Mouse (Mus musculus) small intestine, adult 2 months (tissue): Measurements from ENCODE around the gene Tsr2. TPM values are rescaled to one million over a fixed set of nuclear protein-coding genes. Genes with fewer than 3 reads are reported as not detected.

Experiments used
- H3K27ac ChIP-seq: fragments of 200-500 bp; 2 replicates; pipeline ENCODE4 v1.5.1; 2012; ENCODE audit warnings: low read depth, low read length, control low read depth, inconsistent platforms; ENCODE audit not compliant: insufficient read depth
- H3K27me3 ChIP-seq: fragments of 200-500 bp; 2 replicates; pipeline ENCODE4 v1.6.1; 2012; ENCODE audit warnings: mild to moderate bottlenecking, moderate library complexity, low read length, inconsistent platforms; ENCODE audit not compliant: control insufficient read depth, insufficient read depth
- H3K36me3 ChIP-seq: fragments of 200-500 bp; 2 replicates; pipeline ENCODE4 v1.6.1; 2012; ENCODE audit warnings: mild to moderate bottlenecking, low read length, control low read depth, inconsistent platforms; ENCODE audit not compliant: control insufficient read depth, insufficient read depth
- H3K4me1 ChIP-seq: fragments of 200-500 bp; 2 replicates; pipeline ENCODE4 v1.6.1; 2012; ENCODE audit warnings: low read length, inconsistent platforms, mixed read lengths; ENCODE audit not compliant: control insufficient read depth, insufficient read depth, insufficient read length
- H3K4me3 ChIP-seq: fragments of 200-500 bp; 2 replicates; pipeline ENCODE4 v1.5.1; 2012; ENCODE audit warnings: low read depth, mild to moderate bottlenecking, control low read depth, inconsistent platforms, low read length, moderate library complexity
- CTCF ChIP-seq: fragments of 200-500 bp; IDR thresholded peaks from 2 replicates; pipeline ENCODE4 v1.5.1; 2012; ENCODE audit warnings: low read depth, mild to moderate bottlenecking, control low read depth, inconsistent platforms, low read length, moderate library complexity, mixed read lengths; ENCODE audit not compliant: insufficient replicate concordance, insufficient read length; ENCODE audit errors: extremely low read depth
- POLR2A ChIP-seq: fragments of 200-500 bp; IDR thresholded peaks from 2 replicates; pipeline ENCODE4 v1.6.1; 2012; ENCODE audit warnings: low read depth, mild to moderate bottlenecking, control low read depth, inconsistent platforms, low read length, moderate library complexity
- WGBS: fragments of 180-500 bp; shearing (Covaris S2); methylation state at CpG from one replicate; pipeline ENCODE4 v1.1.7; 2018; 5-methylcytosine and 5-hydroxymethylcytosine counted together
- polyA plus RNA-seq: library from polyadenylated mRNA; depleted of rRNA; stranded (reverse); fragments of >200 nt; gene quantifications from 2 replicates; pipeline ENCODE4 v1.2.3, GENCODE M21; 2012

Gene Tsr2
- polyA plus RNA-seq, 1 experiment, result 0.98 TPM

DNA sequence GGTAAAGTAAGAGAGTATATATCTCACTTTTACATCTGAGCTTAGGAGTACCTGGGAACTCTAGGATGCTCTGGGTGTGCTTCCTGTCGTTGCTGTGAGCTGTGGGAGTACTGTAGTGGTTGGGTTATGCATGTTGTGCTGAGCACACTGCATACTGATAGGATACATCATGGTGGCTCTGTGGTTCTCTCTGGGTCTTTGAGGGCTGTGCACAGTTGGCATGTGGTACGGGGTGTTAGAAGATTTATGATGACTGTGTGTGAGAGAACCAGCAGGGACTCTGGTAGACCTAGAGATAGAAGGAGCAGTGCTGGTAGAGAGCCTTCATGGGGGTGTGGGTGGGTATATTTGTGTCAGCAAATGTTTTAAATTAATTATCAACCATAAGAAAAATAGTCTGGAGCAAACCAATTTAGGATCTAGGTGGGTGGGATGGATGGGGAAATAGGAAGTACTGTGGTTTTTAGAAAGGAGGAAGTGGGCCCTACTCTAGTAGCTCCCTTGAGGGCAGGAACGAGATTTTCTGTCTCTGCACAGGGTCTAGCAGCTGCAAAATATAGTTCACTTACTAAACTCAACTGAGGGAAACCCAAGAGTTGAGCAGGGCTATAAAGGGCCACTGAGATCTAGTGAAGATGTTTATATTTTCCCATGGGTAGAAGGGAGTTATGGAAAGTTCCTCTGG lies 34.6 kb downstream of the Tsr2 start:
- H3K36me3 ChIP-seq, result no peaks in the 10 kb centered on the region
- no peaks in the 10 kb centered on the region for H3K27me3 ChIP-seq
- no peaks in the 10 kb centered on the region for H3K4me1 ChIP-seq
- no peak overlapping the region for H3K27ac ChIP-seq
- TF ChIP-seq POLR2A, result no peak
- TF ChIP-seq CTCF, result no peak
- 52% methylated on average over 3 of the region's 3 CpGs for WGBS
- H3K4me3 ChIP-seq, result no peak overlapping the region

DNA sequence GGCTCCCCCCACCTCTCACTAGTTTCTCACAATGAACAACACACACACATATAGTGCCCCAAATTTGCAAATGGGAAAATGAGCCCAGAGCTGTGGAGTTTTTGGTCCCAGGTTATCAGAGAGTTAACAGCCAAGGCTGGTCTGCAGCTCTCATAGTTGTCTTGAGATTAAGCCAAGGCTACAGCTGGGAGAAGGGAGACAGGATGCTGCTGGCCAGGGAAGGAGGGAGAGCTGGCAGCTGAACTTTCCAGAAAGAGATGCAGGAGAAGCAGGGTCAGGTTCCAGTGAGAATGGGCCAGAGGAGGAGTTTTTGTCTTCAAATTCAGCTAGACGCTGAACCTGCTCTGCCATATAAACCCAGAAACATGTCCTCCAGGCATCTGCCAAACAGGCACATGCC lies 37.0 kb downstream of the Tsr2 start:
- no peaks in the 10 kb centered on the region for H3K36me3 ChIP-seq
- TF ChIP-seq POLR2A (no peak), CTCF (no peak)
- no peak overlapping the region for H3K4me3 ChIP-seq
- H3K27me3 ChIP-seq, result no peaks in the 10 kb centered on the region
- 89% methylated on average over 1 of the region's 1 CpGs for WGBS
- H3K27ac ChIP-seq, result no peak overlapping the region
- H3K4me1 ChIP-seq, result no peaks in the 10 kb centered on the region

DNA sequence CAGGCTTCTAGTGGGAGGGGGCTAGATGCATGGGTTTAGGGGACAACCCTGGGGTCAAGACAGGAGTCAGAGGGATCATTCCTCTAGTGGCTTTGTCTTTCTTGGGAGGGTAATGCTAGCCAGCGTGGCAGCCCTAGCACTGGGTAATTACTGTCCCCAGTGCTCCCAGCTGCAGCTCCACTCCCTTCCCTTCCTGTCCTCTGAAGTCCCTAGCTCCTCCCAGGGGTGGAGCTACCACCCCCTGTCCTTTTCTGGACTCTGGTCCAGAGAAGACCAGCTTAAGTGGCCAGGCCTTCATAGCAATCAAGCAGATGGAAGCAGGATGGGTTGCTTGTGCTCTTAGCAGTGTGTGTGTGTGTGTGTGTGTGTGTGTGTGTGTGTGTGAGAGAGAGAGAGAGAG lies 40.8 kb downstream of the Tsr2 start:
- TF ChIP-seq POLR2A, result no peak
- no peak for TF ChIP-seq CTCF
- no peaks in the 10 kb centered on the region for H3K27me3 ChIP-seq
- no peak overlapping the region for H3K4me3 ChIP-seq
- no peak overlapping the region for H3K27ac ChIP-seq
- H3K4me1 ChIP-seq, result no peaks in the 10 kb centered on the region
- WGBS, result 14% methylated on average over 1 of the region's 1 CpGs
- no peaks in the 10 kb centered on the region for H3K36me3 ChIP-seq

DNA sequence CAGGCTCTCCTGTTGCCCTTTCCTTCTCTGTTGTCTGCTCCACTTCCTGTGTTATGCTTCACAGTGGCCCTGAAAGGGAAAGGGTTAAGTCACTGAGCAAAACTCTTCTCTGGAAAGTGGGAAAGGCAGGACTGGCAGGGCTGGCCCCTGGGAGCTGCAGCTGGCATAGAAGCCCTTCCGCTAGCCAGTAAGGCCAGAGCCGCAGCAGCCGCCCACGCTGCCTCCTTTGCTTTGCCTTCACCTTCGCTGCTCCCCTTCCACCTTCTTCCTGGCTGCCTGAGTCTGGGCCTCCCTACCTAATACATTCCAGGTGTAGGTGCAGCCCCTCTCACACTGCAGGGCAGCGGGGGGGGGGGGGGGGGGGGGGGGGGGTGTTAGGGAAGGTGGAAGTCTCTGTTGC lies 41.9 kb downstream of the Tsr2 start:
- WGBS, result 67% methylated on average over 5 of the region's 6 CpGs
- Histone ChIP-seq H3K27ac (no peak overlapping the region), H3K27me3 (no peaks in the 10 kb centered on the region), H3K4me3 (no peak overlapping the region), H3K4me1 (no peaks in the 10 kb centered on the region), H3K36me3 (no peaks in the 10 kb centered on the region)
- no peak for TF ChIP-seq CTCF
- TF ChIP-seq POLR2A, result no peak

DNA sequence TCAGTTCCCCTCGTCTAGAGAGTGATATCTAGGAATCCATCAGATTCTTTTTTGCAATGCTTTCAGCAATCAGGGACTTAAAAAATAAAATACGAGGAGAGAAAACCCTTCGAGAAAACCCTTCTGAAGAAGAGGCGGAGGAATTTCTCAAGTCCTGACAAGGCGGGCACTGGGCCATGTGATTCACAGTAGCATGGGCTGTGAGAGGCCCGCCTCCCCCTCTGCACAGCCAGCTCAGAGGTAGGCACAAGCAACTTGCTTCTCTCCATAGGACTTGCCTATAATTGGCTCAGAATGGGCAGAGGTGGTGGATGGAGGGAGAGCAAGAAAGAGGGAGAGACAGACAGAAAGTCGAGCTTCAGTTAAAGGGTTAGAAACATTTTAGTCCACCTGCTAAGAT lies 46.0 kb downstream of the Tsr2 start:
- Histone ChIP-seq H3K4me1 (no peaks in the 10 kb centered on the region), H3K4me3 (no peak overlapping the region), H3K27ac (no peak overlapping the region), H3K36me3 (no peaks in the 10 kb centered on the region), H3K27me3 (no peaks in the 10 kb centered on the region)
- TF ChIP-seq CTCF (no peak), POLR2A (no peak)
- 75% methylated on average over 7 of the region's 7 CpGs for WGBS

DNA sequence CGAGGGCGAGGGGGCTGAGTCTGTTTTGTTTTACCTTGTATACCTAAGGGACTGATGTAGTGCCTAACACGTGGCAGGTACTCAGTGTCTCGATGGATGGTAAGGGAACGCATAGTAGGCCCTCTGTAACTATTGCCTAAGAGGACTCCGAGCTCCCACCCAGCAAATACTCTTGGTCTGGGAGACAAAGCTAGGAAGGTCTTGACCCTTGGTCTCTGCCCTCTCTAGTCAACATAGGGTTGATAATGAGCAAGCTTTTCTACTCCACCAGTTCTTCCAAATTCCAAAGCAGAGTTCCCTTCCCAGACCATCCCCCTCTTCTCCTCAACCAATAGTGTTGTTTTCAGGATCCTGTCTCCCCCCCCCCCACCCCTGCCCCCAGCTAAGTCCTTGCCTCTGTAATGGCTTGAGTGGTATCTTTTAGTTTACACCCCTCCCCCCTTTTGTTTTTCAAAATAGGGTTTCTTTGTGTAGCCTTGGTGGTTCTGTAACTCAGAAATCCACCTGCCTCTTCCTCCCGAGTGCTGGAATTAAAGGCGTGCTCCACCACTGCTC lies 46.6 kb downstream of the Tsr2 start:
- H3K27ac ChIP-seq, result no peak overlapping the region
- H3K4me1 ChIP-seq, result no peaks in the 10 kb centered on the region
- 75% methylated on average over 8 of the region's 8 CpGs for WGBS
- no peaks in the 10 kb centered on the region for H3K36me3 ChIP-seq
- H3K4me3 ChIP-seq, result no peak overlapping the region
- TF ChIP-seq CTCF (no peak), POLR2A (no peak)
- H3K27me3 ChIP-seq, result no peaks in the 10 kb centered on the region

DNA sequence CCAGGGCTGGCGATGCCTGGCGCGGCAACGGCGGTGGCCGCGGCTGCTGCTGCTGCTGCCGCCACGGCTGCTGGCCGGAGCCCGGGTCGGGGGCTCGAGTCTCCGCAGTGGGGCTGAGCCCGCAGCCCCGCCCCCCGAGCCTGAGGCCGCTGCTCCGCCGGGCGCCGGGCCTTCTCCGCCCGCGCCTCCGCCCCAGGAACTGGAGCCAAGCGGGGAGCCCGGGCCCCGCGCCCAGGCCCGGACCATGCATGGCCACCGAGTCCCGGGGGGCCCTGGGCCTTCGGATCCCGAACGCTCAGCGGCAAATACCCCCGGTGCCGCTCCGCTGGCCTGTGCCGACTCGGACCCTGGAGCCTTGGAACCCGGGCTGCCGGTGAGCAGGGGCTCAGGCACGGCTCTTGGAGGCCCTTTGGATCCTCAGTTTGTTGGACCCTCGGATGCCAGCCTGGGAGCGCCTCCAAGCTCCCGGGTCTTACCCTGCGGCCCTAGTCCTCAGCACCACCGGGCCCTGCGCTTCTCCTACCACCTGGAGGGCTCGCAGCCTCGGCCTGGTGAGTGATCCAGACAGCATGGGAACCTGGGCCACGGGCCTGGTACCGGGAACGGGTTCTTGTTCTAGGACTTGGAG lies 48.8 kb downstream of the Tsr2 start:
- H3K4me3 ChIP-seq, result peak overlapping the region; percentile 74
- H3K27me3 ChIP-seq, result no peaks in the 10 kb centered on the region
- no peaks in the 10 kb centered on the region for H3K36me3 ChIP-seq
- WGBS, result 24% methylated on average over 49 of the region's 56 CpGs
- H3K4me1 ChIP-seq, result no peaks in the 10 kb centered on the region
- TF ChIP-seq POLR2A, result no peak
- no peak for TF ChIP-seq CTCF
- no peak overlapping the region for H3K27ac ChIP-seq
